Mouse (Mus musculus): Measurements from ENCODE around the gene 3425401B19Rik. TPM values are rescaled to one million over a fixed set of nuclear protein-coding genes. Genes with fewer than 3 reads are reported as not detected.

The 3425401B19Rik gene
- polyA plus RNA-seq (2012; rRNA removed) = 0.02 and 0.67 TPM in 2 replicates

GRCm38 (mm10) chr14:32685124-32685826 lies at the start of gene 3425401B19Rik:
Gene 3425401B19Rik, minus strand, starts transcription at chr14:32685293.

Other genes with a start within 250 kb of the 3425401B19Rik start
- 0.14 and 3.2 TPM in 2 replicates for gene Slc18a3, start 220.4 kb downstream of the 3425401B19Rik start, polyA plus RNA-seq (2012; rRNA removed)
- 0.08 and 1.3 TPM in 2 replicates for gene Chat, start 219.3 kb downstream of the 3425401B19Rik start, polyA plus RNA-seq (2012; rRNA removed)
- gene Ercc6, start 171.8 kb downstream of the 3425401B19Rik start, polyA plus RNA-seq (2012; rRNA removed) = 15.3 and 18.8 TPM in 2 replicates
- 3.7 TPM in 2 replicates for gene Prrxl1, start 85.9 kb downstream of the 3425401B19Rik start, polyA plus RNA-seq (2012; rRNA removed)
- gene Tmem273, start 100.7 kb upstream of the 3425401B19Rik start, polyA plus RNA-seq (2012; rRNA removed) = 0.88 and 1.6 TPM in 2 replicates
- gene Fam170b, start 148.7 kb upstream of the 3425401B19Rik start, polyA plus RNA-seq (2012; rRNA removed) = not detected in 2 replicates
- 2.0 and 4.9 TPM in 2 replicates for gene Vstm4, start 171.5 kb upstream of the 3425401B19Rik start, polyA plus RNA-seq (2012; rRNA removed)

Measured in central nervous system, embryonic 11.5 days (tissue).